Comparison of ENCODE assay signal across 8 mouse cellular contexts in genomic region chr5:21424614-21425602, GRCm38 (mm10). TPM values are rescaled to one million over a fixed set of nuclear protein-coding genes. Genes with fewer than 3 reads are reported as not detected.
DNase-seq lines count a peak whose midpoint lies in the region; ATAC-seq and TF ChIP-seq lines count a peak whose summit lies in the region.

TSS of gene Ccdc146 (minus strand) at chr5:21424677.
TSS of gene Fam185a (plus strand) at chr5:21424958.

- H3K9me3 ChIP-seq in hindbrain, embryonic 10.5 days, result no peaks in the 10 kb centered on the region
- H3K9me3 ChIP-seq in lung, postnatal 0 days (ENCODE audit: low read length), result no peaks in the 10 kb centered on the region

- H3K9ac ChIP-seq in lung, postnatal 0 days (replicated peaks; ENCODE audit: low read depth), result peak within 1 kb of the TSS; percentile 47

- peak; percentile 100 for ATAC-seq in frontal cortex, adult (ENCODE audit: low TSS enrichment)
- ATAC-seq in lung, postnatal 0 days, result peak; percentile 100

- H3K4me1 ChIP-seq in hindbrain, embryonic 10.5 days (replicated peaks), result peaks cover 19% of the 10 kb centered on the region
- H3K4me1 ChIP-seq in lung, postnatal 0 days (ENCODE audit: insufficient read depth, low read depth, low read length), result peaks cover 7% of the 10 kb centered on the region; the same call in 1 of the 2 replicates

- WGBS in hindbrain, embryonic 10.5 days, result under 1% methylated on average over 68 of the region's 68 CpGs
- WGBS in lung, postnatal 0 days, result under 1% methylated on average over 64 of the region's 68 CpGs

- peak; percentile 73 for TF ChIP-seq EP300 in lung, postnatal 0 days (IDR thresholded peaks at IDR 0.05)

- H3K27me3 ChIP-seq in hindbrain, embryonic 10.5 days (ENCODE audit: insufficient read depth, poor library complexity, severe bottlenecking), result no peaks in the 10 kb centered on the region
- no peaks in the 10 kb centered on the region for H3K27me3 ChIP-seq in lung, postnatal 0 days (replicated peaks; ENCODE audit: insufficient read depth, low read length)

- peak within 1 kb of the TSS; percentile 91 for H3K4me3 ChIP-seq in hindbrain, embryonic 10.5 days
- peak within 1 kb of the TSS; percentile 67 for H3K4me3 ChIP-seq in lung, postnatal 0 days (ENCODE audit: low read depth, low read length)

- peak within 1 kb of the TSS; percentile 97 for H3K4me2 ChIP-seq in lung, postnatal 0 days (replicated peaks; ENCODE audit: low read depth, low read length)

- DNase-seq in MN1 (ENCODE audit: low spot score), result peak; percentile 97
- DNase-seq in cerebellum, adult 9-10 months, result peak; percentile 99
- peak; percentile 92 for DNase-seq in hindbrain, embryonic 10.5 days (ENCODE audit: low spot score)
- peak; percentile 98 for DNase-seq in layer of hippocampus, adult 9-11 months
- DNase-seq in lung, postnatal 0 days (ENCODE audit: low spot score), result peak; percentile 100
- peak; percentile 70 for DNase-seq in ovary, postnatal 14 days (ENCODE audit: low spot score)
- DNase-seq in thymus, postnatal 14 days, result peak; percentile 94

- H3K36me3 ChIP-seq in hindbrain, embryonic 10.5 days, result no peaks in the 10 kb centered on the region
- no peaks in the 10 kb centered on the region for H3K36me3 ChIP-seq in lung, postnatal 0 days (ENCODE audit: insufficient read depth, low read length)

- TF ChIP-seq CTCF in lung, postnatal 0 days (IDR thresholded peaks at IDR 0.05), result no peak

- H3K27ac ChIP-seq in hindbrain, embryonic 10.5 days, result peak within 1 kb of the TSS; percentile 84
- no peak within 1 kb of the TSS; the same call in 1 of the 2 replicates for H3K27ac ChIP-seq in lung, postnatal 0 days (ENCODE audit: low read length)

RNA-seq across cellular contexts. Expression of gene Ccdc146, which starts in this region (rescaled TPM):
- 0.68 and 1.3 TPM in 2 replicates for polyA plus RNA-seq in hindbrain, embryonic 10.5 days (2016; fragmentation: Nextera tagmentation; extraction: Ambion mirVana)
- 3.4 and 6.0 TPM in 2 replicates for polyA plus RNA-seq in lung, postnatal 0 days (2015; fragmentation: Nextera tagmentation; extraction: Ambion mirVana)

RNA-seq across cellular contexts. Expression of gene Fam185a, which starts in this region (rescaled TPM):
- polyA plus RNA-seq in hindbrain, embryonic 10.5 days (2016; fragmentation: Nextera tagmentation; extraction: Ambion mirVana), result 4.6 TPM in 2 replicates
- 1.7 and 2.8 TPM in 2 replicates for polyA plus RNA-seq in lung, postnatal 0 days (2015; fragmentation: Nextera tagmentation; extraction: Ambion mirVana)
